Mouse (Mus musculus) thymus, adult 2 months (tissue): ENCODE data around the gene Tmem178b.

ENCODE experiments used
- CTCF ChIP-seq: fragments of 200-500 bp; IDR thresholded peaks from 2 replicates; pipeline ENCODE4 v1.5.1; 2012; ENCODE audit warnings: mild to moderate bottlenecking, control low read depth, low read length, moderate library complexity, borderline replicate concordance; ENCODE audit not compliant: control insufficient read depth, poor library complexity, insufficient read depth; ENCODE audit errors: extremely low read depth
- POLR2A ChIP-seq: fragments of 200-500 bp; IDR thresholded peaks from 2 replicates; pipeline ENCODE4 v1.6.1; 2012; ENCODE audit warnings: mild to moderate bottlenecking, low read length, control low read depth, moderate library complexity; ENCODE audit not compliant: control insufficient read depth, poor library complexity, insufficient read depth; ENCODE audit errors: extremely low read depth

DNA sequence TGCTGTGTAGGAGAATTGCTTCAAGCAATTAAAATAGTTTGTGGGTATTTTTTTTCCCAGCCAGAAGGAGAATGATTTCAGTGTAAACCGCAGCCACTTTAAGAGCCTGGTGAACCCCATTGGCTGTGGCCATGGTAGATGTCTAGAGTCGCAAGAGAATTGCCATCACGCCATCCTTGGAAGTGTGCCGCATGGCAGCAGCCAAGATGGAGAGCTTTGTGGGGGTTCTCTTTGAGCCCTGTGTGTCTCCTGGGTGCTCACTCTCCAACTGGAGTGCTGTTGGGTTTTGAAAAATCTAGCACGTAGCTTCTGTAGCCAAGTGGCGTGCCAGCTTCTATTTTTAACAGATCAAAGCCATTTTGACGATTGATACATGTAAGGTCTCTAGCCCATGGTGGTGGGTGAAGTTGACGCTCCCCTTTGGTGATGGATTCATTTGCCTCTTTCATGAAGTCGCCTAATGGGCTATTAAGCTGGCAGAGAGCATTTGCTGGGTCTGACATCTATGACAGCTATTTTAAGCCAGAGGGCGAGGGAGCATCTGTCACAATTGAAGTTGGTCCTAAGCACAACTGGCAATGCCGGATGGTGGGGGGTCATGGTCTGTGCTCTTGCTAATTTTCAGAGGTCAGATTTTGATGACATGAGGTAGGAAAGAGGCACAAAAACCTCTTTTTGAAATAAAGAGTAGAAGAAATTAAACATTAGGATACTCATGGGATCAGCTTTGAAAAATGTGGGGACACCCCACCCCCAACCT lies 133.1 kb downstream of the Tmem178b start:
- TF ChIP-seq CTCF: no peak
- no peak for TF ChIP-seq POLR2A
